Mouse (Mus musculus) spleen, adult 2 months (tissue): Measurements from ENCODE around the gene Dusp11.

Experiments
- CTCF ChIP-seq: fragments of 200-500 bp; IDR thresholded peaks from 2 replicates; pipeline ENCODE4 v1.5.1; 2011; ENCODE audit warnings: mild to moderate bottlenecking, inconsistent platforms; ENCODE audit not compliant: insufficient read depth, insufficient read length, insufficient replicate concordance; ENCODE audit errors: extremely low read depth
- POLR2A ChIP-seq: fragments of 200-500 bp; IDR thresholded peaks from 2 replicates; pipeline ENCODE4 v1.6.1; 2011; ENCODE audit warnings: low read depth, low read length, inconsistent platforms

GRCm38 (mm10) chr6:85923643-85924042, 37.8 kb downstream of the Dusp11 start:
- TF ChIP-seq POLR2A (no peak), CTCF (no peak)
